Mouse (Mus musculus) intestine, embryonic 15.5 days (tissue): ENCODE results near the gene Cyp4a10. TPM values are rescaled to one million over a fixed set of nuclear protein-coding genes. Genes with fewer than 3 reads are reported as not detected.
A peak's percentile ranks its signal among the peaks of the same experiment; 100 is the strongest.
"Not testable (repeated sequence)": the region's sequence is repeated elsewhere in the genome, so short reads cannot be mapped to it uniquely, and the experiment has no call there.

Source experiments
- ATAC-seq: fragments of 200-750 bp; cut with Nextera tagmentation; 2 replicates; pipeline ENCODE4 v1.8.0; 2017; ENCODE audit warnings: moderate TSS enrichment, moderate library complexity
- H3K27ac ChIP-seq: fragments of 300-500 bp; sonication (generic); 2 replicates; pipeline ENCODE4 v1.5.1; 2015; ENCODE audit warnings: mild to moderate bottlenecking, inconsistent platforms
- H3K27me3 ChIP-seq: fragments of 300-500 bp; sonication (generic); replicated peaks from 2 replicates; pipeline ENCODE4 v1.6.1; 2015; ENCODE audit warnings: inconsistent platforms
- H3K36me3 ChIP-seq: fragments of 300-500 bp; sonication (generic); 2 replicates; pipeline ENCODE4 v1.6.1; 2015; ENCODE audit warnings: inconsistent platforms
- H3K4me1 ChIP-seq: fragments of 300-500 bp; sonication (generic); replicated peaks from 2 replicates; pipeline ENCODE4 v1.6.1; 2015; ENCODE audit warnings: inconsistent platforms
- H3K4me2 ChIP-seq: fragments of 300-500 bp; sonication (generic); replicated peaks from 2 replicates; pipeline ENCODE4 v1.6.1; 2015; ENCODE audit warnings: mild to moderate bottlenecking, inconsistent platforms
- H3K4me3 ChIP-seq: fragments of 300-500 bp; sonication (generic); replicated peaks from 2 replicates; pipeline ENCODE4 v1.5.1; 2015; ENCODE audit warnings: inconsistent platforms
- H3K9ac ChIP-seq: fragments of 300-500 bp; sonication (generic); 2 replicates; pipeline ENCODE4 v1.6.1; 2015; ENCODE audit warnings: inconsistent platforms
- H3K9me3 ChIP-seq: fragments of 300-500 bp; sonication (generic); 2 replicates; pipeline ENCODE4 v1.6.1; 2016; ENCODE audit warnings: inconsistent platforms
- WGBS: fragments of 180-500 bp; shearing (Covaris S2); methylation state at CpG from one replicate; pipeline ENCODE4 v1.1.7; 2015; 5-methylcytosine and 5-hydroxymethylcytosine counted together
- polyA plus RNA-seq: library from polyadenylated mRNA; unstranded; fragments of >200 nt; fragmentation: Nextera tagmentation; extraction: Ambion mirVana; gene quantifications from 2 replicates; pipeline ENCODE4 v1.2.1, GENCODE M21; 2015

Gene Cyp4a10
- 0.06 and 0.15 TPM in 2 replicates for polyA plus RNA-seq

DNA sequence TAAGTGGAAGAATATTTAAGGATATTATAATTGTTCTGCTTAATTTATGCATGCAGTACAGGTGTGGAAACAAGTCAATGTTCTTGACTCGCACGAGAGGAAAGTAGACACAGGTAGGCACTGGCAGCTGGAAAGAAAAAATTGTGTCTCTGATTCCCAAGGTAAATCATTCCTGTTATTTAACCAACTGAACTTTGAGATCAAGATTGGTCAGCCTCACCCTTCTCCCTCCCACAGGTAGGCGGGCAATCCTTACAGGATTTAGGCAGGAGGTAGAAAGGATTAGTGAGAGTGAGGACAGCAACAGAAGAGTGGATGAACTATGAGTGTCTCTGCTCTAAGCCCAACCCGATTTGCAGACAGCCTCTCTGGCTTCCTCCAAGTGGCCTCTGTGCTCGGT, at the start of gene Cyp4a10:
Cyp4a10 (plus strand) TSS at position 265 of the 400 bp plus-strand sequence.
- not testable (repeated sequence) for ATAC-seq, H3K4me2 ChIP-seq, H3K9me3 ChIP-seq, H3K27ac ChIP-seq, H3K4me3 ChIP-seq, H3K4me1 ChIP-seq, H3K9ac ChIP-seq, H3K27me3 ChIP-seq, H3K36me3 ChIP-seq
- WGBS: 73% methylated on average over 5 of the region's 5 CpGs

- not testable (repeated sequence) for H3K27ac ChIP-seq, H3K9me3 ChIP-seq, H3K9ac ChIP-seq, H3K36me3 ChIP-seq, H3K27me3 ChIP-seq, ATAC-seq, H3K4me3 ChIP-seq, H3K4me2 ChIP-seq, H3K4me1 ChIP-seq
- 81% methylated on average over 3 of the region's 3 CpGs for WGBS
Observed at GRCm38 (mm10) chr4:115473585-115473984, 44.5 kb upstream of the Cyp4a10 start.

- H3K27me3 ChIP-seq, H3K4me2 ChIP-seq, H3K4me3 ChIP-seq, H3K4me1 ChIP-seq, H3K9ac ChIP-seq, H3K36me3 ChIP-seq, H3K27ac ChIP-seq, H3K9me3 ChIP-seq: not testable (repeated sequence)
- 0 out of 2 replicates have a peak, but pooled peaks have one; percentile 45 for ATAC-seq
Observed at GRCm38 (mm10) chr4:115476051-115476450, 42.0 kb upstream of the Cyp4a10 start.

GRCm38 (mm10) chr4:115481006-115481652, 36.9 kb upstream of the Cyp4a10 start:
- 66% methylated on average over 6 of the region's 6 CpGs for WGBS
- no peaks in the 10 kb centered on the region for H3K36me3 ChIP-seq
- H3K4me1 ChIP-seq: no peaks in the 10 kb centered on the region
- H3K9me3 ChIP-seq: no peaks in the 10 kb centered on the region
- H3K4me2 ChIP-seq: no peak overlapping the region
- H3K9ac ChIP-seq: no peak overlapping the region
- no peaks in the 10 kb centered on the region for H3K27me3 ChIP-seq
- H3K4me3 ChIP-seq: no peak overlapping the region
- H3K27ac ChIP-seq: no peak overlapping the region
- ATAC-seq: no peak

- no peaks in the 10 kb centered on the region for H3K27me3 ChIP-seq
- H3K4me1 ChIP-seq: no peaks in the 10 kb centered on the region
- no peak within 1 kb of the TSS for H3K27ac ChIP-seq
- H3K9me3 ChIP-seq: no peaks in the 10 kb centered on the region
- no peak within 1 kb of the TSS for H3K4me3 ChIP-seq
- no peak for ATAC-seq
- no peak within 1 kb of the TSS for H3K4me2 ChIP-seq
- no peaks in the 10 kb centered on the region for H3K36me3 ChIP-seq
- H3K9ac ChIP-seq: no peak within 1 kb of the TSS
- WGBS: 86% methylated on average over 1 of the region's 1 CpGs
Observed at GRCm38 (mm10) chr4:115496001-115496400, 22.1 kb upstream of the Cyp4a10 start, which contains the start of gene Cyp4a14. Gene Cyp4a14, minus strand, starts transcription at chr4:115496142.

DNA sequence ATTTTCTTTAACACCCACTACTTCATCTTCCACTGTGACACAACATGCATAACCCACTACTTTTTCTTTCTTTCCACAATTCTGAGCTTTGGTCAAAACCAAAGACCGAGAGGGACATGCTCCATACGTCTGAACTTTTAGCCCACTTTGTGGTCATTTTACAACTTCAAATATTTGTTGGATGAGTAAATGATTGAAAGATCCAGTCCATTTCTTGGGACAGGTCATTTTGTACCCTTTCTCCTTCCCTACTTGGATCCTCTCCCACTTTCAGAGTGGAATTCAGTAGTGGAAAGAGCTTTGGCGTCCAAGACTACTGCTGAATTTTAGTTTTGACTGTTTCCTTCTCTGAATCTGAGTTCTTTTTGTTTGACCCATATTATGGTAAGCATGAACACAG, 20.6 kb upstream of the Cyp4a10 start:
- H3K4me2 ChIP-seq: no peak overlapping the region
- no peaks in the 10 kb centered on the region for H3K27me3 ChIP-seq
- no peaks in the 10 kb centered on the region for H3K9me3 ChIP-seq
- H3K4me3 ChIP-seq: no peak overlapping the region
- H3K36me3 ChIP-seq: no peaks in the 10 kb centered on the region
- 66% methylated on average over 3 of the region's 3 CpGs for WGBS
- no peak for ATAC-seq
- H3K9ac ChIP-seq: no peak overlapping the region
- no peak overlapping the region for H3K27ac ChIP-seq
- no peaks in the 10 kb centered on the region for H3K4me1 ChIP-seq

DNA sequence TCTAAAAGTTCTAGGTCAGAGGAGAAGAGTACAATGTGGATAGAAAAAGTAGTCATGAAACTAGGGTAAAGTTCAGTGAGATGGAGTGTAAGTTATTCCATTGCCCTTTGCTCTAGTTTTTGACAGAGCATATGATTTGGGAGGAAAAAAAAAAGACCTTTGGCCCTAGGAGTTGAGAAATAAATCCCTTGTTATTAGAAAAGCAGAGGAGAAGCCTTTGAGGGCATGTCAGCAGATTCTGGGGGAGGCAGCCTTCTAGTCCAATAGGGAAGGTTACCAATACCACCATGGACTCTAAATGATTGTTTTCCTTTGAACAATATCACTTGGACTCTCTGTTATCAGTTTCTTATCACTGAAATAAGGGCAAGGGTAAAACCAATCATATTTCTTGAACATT, 4.1 kb upstream of the Cyp4a10 start:
- H3K36me3 ChIP-seq, H3K27me3 ChIP-seq, H3K9me3 ChIP-seq, H3K9ac ChIP-seq, H3K4me3 ChIP-seq, H3K4me1 ChIP-seq, H3K4me2 ChIP-seq, H3K27ac ChIP-seq: not testable (repeated sequence)
- peak; percentile 85 for ATAC-seq

DNA sequence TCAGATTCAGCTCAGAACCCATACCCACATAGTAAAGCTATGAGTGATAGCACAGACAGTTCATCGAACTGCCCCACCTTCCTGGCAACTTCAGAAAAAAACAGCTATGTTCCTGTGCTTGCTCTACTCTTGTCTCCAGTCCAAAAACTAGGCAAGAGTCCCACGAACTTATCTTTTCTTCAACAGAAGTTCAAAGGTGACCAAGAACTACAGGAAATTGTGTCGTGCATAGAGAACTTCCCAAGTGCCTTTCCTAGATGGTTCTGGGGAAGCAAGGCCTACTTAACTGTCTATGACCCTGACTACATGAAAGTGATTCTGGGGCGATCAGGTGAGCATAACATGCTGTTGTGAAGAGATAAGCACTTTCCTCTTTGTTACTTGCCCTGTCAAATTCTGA, 1.4 kb downstream of the Cyp4a10 start:
- ATAC-seq: no peak
- Histone ChIP-seq H3K9me3 (no peaks in the 10 kb centered on the region), H3K9ac (no peak overlapping the region), H3K4me1 (no peaks in the 10 kb centered on the region), H3K36me3 (no peaks in the 10 kb centered on the region), H3K27me3 (no peaks in the 10 kb centered on the region), H3K4me3 (no peak overlapping the region), H3K27ac (no peak overlapping the region), H3K4me2 (no peak overlapping the region)
- 74% methylated on average over 4 of the region's 4 CpGs for WGBS

- Histone ChIP-seq H3K27me3 (no peaks in the 10 kb centered on the region), H3K27ac (no peak overlapping the region), H3K4me3 (no peak overlapping the region), H3K4me1 (no peaks in the 10 kb centered on the region), H3K9ac (no peak overlapping the region), H3K36me3 (no peaks in the 10 kb centered on the region), H3K4me2 (no peak overlapping the region), H3K9me3 (no peaks in the 10 kb centered on the region)
- no peak for ATAC-seq
- WGBS: 86% methylated on average over 2 of the region's 2 CpGs
Observed at GRCm38 (mm10) chr4:115521766-115522165, 3.7 kb downstream of the Cyp4a10 start.

- Histone ChIP-seq H3K4me2 (no peak overlapping the region), H3K27ac (no peak overlapping the region), H3K36me3 (no peaks in the 10 kb centered on the region), H3K27me3 (no peaks in the 10 kb centered on the region), H3K4me3 (no peak overlapping the region), H3K9ac (no peak overlapping the region), H3K4me1 (no peaks in the 10 kb centered on the region), H3K9me3 (no peaks in the 10 kb centered on the region)
- 36% methylated on average over 1 of the region's 1 CpGs for WGBS
- ATAC-seq: no peak
Observed at GRCm38 (mm10) chr4:115545101-115545500, 27.0 kb downstream of the Cyp4a10 start.

DNA sequence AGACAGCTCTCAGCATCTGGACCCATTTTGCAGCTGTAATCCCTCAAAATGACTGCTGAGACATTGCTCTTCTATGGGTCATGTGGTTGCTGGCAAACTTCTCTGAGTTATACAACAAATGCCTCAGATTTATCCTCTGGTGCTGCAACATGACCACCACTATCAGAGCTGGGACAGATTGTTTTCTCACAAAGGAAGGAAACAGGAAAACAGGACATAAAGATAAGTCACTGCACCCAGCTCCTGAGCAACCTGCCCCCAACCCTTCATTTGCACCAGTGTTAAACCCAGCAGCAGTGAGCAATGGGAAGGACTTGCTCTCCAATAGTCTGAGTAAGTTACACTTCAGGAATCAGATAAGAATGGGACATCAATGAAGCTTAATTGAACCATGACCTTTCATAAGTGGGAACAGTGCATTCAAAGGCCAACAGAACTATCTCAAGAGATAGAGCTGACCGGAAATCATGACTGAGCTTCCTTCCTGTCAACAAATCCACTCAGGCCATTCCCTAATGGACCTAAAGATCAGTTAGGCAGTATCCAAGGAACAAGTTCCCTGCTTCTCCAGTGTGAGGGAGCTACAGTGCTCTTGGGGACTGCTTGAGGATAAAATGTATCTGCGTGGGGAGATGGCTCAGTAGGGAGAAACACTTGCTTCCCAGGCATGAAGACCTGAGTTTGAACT, 28.2 kb downstream of the Cyp4a10 start:
- Histone ChIP-seq H3K27me3 (no peaks in the 10 kb centered on the region), H3K27ac (no peak overlapping the region), H3K9ac (no peak overlapping the region), H3K9me3 (no peaks in the 10 kb centered on the region), H3K4me1 (no peaks in the 10 kb centered on the region), H3K4me2 (no peak overlapping the region), H3K36me3 (no peaks in the 10 kb centered on the region), H3K4me3 (no peak overlapping the region)
- ATAC-seq: no peak
- WGBS: 66% methylated on average over 2 of the region's 2 CpGs

GRCm38 (mm10) chr4:115552726-115553125, 34.7 kb downstream of the Cyp4a10 start:
- H3K9ac ChIP-seq: no peak overlapping the region
- no peak for ATAC-seq
- H3K9me3 ChIP-seq: no peaks in the 10 kb centered on the region
- no peaks in the 10 kb centered on the region for H3K36me3 ChIP-seq
- no peak overlapping the region for H3K4me3 ChIP-seq
- H3K27me3 ChIP-seq: no peaks in the 10 kb centered on the region
- no peak overlapping the region for H3K27ac ChIP-seq
- H3K4me1 ChIP-seq: no peaks in the 10 kb centered on the region
- H3K4me2 ChIP-seq: no peak overlapping the region
- WGBS: 83% methylated on average over 3 of the region's 3 CpGs

DNA sequence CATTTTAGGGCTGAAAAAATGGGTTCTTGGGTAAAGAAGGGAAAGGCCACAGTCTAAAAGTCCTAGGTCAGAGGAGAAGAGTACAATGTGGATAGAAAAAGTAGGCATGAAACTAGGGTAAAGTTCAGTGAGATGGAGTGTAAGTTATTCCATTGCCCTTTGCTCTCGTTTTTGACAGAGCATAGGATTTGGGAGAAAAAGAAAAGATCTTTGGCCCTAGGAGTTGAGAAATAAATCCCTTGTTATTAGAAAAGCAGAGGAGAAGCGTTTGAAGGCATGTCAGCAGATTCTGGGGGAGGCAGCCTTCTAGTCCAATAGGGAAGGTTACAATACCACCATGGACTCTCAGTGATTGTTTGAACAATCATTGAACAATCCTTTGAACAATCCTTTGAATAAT, 37.4 kb downstream of the Cyp4a10 start:
- Histone ChIP-seq H3K4me3 (no peak overlapping the region), H3K9me3 (no peaks in the 10 kb centered on the region), H3K4me2 (no peak overlapping the region), H3K9ac (no peak overlapping the region), H3K27ac (no peak overlapping the region), H3K36me3 (no peaks in the 10 kb centered on the region), H3K27me3 (no peaks in the 10 kb centered on the region), H3K4me1 (no peaks in the 10 kb centered on the region)
- WGBS: 49% methylated on average over 2 of the region's 2 CpGs
- ATAC-seq: no peak
